Mouse (Mus musculus) spleen, adult 2 months (tissue): ENCODE results near the gene Crb2.

Experiments
- CTCF ChIP-seq: fragments of 200-500 bp; IDR thresholded peaks from 2 replicates; pipeline ENCODE4 v1.5.1; 2011; ENCODE audit warnings: mild to moderate bottlenecking, inconsistent platforms; ENCODE audit not compliant: insufficient read depth, insufficient read length, insufficient replicate concordance; ENCODE audit errors: extremely low read depth
- POLR2A ChIP-seq: fragments of 200-500 bp; IDR thresholded peaks from 2 replicates; pipeline ENCODE4 v1.6.1; 2011; ENCODE audit warnings: low read depth, low read length, inconsistent platforms

- no peak for TF ChIP-seq CTCF
- TF ChIP-seq POLR2A = no peak
These were observed 40.9 kb upstream of the Crb2 start for GRCm38 (mm10) chr2:37734979-37735806.
